Mouse (Mus musculus) kidney, postnatal 10 days (tissue): Measurements from ENCODE around the gene Twist2.
A peak's percentile ranks its signal among the peaks of the same experiment; 100 is the strongest.

Experiments used
- DNase-seq: peaks from one replicate; pipeline ENCODE4 v3.0.0; 2021; ENCODE audit warnings: mixed read lengths

Twist2 gene

GRCm38 (mm10) chr1:91819237-91819636 is 18.0 kb downstream of the Twist2 start:
- DNase-seq, result peak; percentile 27

- no peak for DNase-seq
Observed at GRCm38 (mm10) chr1:91820531-91820930, 19.3 kb downstream of the Twist2 start.

GRCm38 (mm10) chr1:91822316-91822824 is 21.1 kb downstream of the Twist2 start:
- no peak for DNase-seq

- no peak for DNase-seq
Observed at GRCm38 (mm10) chr1:91823530-91823929, 22.3 kb downstream of the Twist2 start.

GRCm38 (mm10) chr1:91823951-91824350 is 22.7 kb downstream of the Twist2 start:
- DNase-seq, result no peak

- DNase-seq, result no peak
Observed at GRCm38 (mm10) chr1:91825261-91825660, 24.0 kb downstream of the Twist2 start.

- DNase-seq, result no peak
Observed at GRCm38 (mm10) chr1:91831978-91832377, 30.7 kb downstream of the Twist2 start.

- no peak for DNase-seq
Observed at GRCm38 (mm10) chr1:91839557-91839956, 38.3 kb downstream of the Twist2 start.

- DNase-seq, result no peak
Observed at GRCm38 (mm10) chr1:91839979-91840378, 38.7 kb downstream of the Twist2 start.

- no peak for DNase-seq
Observed at GRCm38 (mm10) chr1:91844236-91844635, 43.0 kb downstream of the Twist2 start.

GRCm38 (mm10) chr1:91844681-91845379 is 43.6 kb downstream of the Twist2 start:
- no peak for DNase-seq

GRCm38 (mm10) chr1:91845380-91845957 is 44.2 kb downstream of the Twist2 start:
- DNase-seq, result no peak

- peak; percentile 37 for DNase-seq
Observed at GRCm38 (mm10) chr1:91851300-91851699, 50.0 kb downstream of the Twist2 start.

- DNase-seq, result no peak
Observed at GRCm38 (mm10) chr1:91856771-91857664, 55.8 kb downstream of the Twist2 start.

- no peak for DNase-seq
Observed at GRCm38 (mm10) chr1:91858101-91858790, 57.0 kb downstream of the Twist2 start.

GRCm38 (mm10) chr1:91858901-91859300 is 57.6 kb downstream of the Twist2 start:
- no peak for DNase-seq

GRCm38 (mm10) chr1:91861511-91861910 is 60.2 kb downstream of the Twist2 start:
- DNase-seq, result no peak

GRCm38 (mm10) chr1:91866001-91866400 is 64.7 kb downstream of the Twist2 start:
- no peak for DNase-seq

GRCm38 (mm10) chr1:91871101-91871500 is 69.8 kb downstream of the Twist2 start:
- DNase-seq, result peak; percentile 44

GRCm38 (mm10) chr1:91872388-91873059 is 71.3 kb downstream of the Twist2 start:
- DNase-seq, result peak; percentile 35

- DNase-seq, result peak; percentile 80
Observed at GRCm38 (mm10) chr1:91873572-91874285, 72.5 kb downstream of the Twist2 start.
